Mouse (Mus musculus): Measurements from ENCODE around the gene Trib3. TPM values are rescaled to one million over a fixed set of nuclear protein-coding genes. Genes with fewer than 3 reads are reported as not detected.
A peak's percentile ranks its signal among the peaks of the same experiment; 100 is the strongest.

Trib3 gene
- polyA plus RNA-seq, 1 experiment from 2014 or later: 2.6 TPM

DNA sequence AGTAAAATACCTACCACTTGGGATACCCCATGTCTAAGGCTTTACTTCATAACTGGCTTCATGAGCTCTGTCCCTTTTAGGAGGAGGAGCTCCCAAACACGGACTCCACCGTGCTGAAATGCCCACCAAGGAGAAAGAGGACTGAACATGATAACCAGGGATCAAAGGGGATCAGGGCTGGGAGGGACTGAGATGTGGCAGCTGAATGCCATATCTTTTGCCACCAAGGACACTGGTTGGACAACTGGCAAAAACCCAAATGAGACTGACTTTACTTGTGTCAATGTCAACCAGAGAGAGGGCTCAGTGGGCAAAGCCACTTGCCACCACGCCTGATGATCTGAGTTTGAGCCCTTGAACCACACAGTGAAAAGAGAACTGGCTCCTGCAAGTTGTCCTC, 19.0 kb downstream of the Trib3 start:
- no peak overlapping the region for H3K27ac ChIP-seq
- WGBS: 93% methylated on average over 3 of the region's 3 CpGs
- no peaks in the 10 kb centered on the region; the same call in 1 of the 2 replicates for H3K4me1 ChIP-seq
- peaks cover 98% of the 10 kb centered on the region for H3K36me3 ChIP-seq
- DNase-seq (ENCODE audit: low spot score): no peak
- H3K4me3 ChIP-seq: no peak overlapping the region
- H3K27me3 ChIP-seq (ENCODE audit: low read depth, poor library complexity, severe bottlenecking): no peaks in the 10 kb centered on the region
- H3K9me3 ChIP-seq (replicated peaks): no peaks in the 10 kb centered on the region

DNA sequence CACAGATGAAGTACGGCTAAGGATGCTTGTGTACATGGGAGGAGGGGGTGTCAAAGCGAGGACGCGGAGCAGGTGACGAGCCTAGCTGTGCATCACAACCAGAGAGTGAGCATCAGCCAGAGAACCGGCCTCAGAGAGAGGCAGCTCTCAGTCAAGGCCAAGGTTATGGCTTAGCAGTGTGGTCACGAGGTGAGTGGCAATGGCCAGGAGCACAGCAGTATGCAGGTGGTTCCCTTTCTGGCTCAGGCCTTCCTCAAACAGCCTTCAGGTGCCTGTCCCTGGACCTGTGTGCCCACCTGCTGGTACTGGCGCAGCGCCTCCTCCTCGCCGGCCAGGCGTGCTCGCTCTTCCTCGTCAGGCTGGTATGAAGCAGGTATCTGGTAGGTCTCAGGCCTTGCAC, 19.9 kb downstream of the Trib3 start:
- H3K9me3 ChIP-seq (replicated peaks): no peaks in the 10 kb centered on the region
- H3K4me3 ChIP-seq: no peak overlapping the region
- H3K27me3 ChIP-seq (ENCODE audit: low read depth, poor library complexity, severe bottlenecking): no peaks in the 10 kb centered on the region
- no peaks in the 10 kb centered on the region; the same call in 1 of the 2 replicates for H3K4me1 ChIP-seq
- 96% methylated on average over 14 of the region's 14 CpGs for WGBS
- peaks cover 100% of the 10 kb centered on the region for H3K36me3 ChIP-seq
- no peak overlapping the region for H3K27ac ChIP-seq
- DNase-seq (ENCODE audit: low spot score): no peak

DNA sequence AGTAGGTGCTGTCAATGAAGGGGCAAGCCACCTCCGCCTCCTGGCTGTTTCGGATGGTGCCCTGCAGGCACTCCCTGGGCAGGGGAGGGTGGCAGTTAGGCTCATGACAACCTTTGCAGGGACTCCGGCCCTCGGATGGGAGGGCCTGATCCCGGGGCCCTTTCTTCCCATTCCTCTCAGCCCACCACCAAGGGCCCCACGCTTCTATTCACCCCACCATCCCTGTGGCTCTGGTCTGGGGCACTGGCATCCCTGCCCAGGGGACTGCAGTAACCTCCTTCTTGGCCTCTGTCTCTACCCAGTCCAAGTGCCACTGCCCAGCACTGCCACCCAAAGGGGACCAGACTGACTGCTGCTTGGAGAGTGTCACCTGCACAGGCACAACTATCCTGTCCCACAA, 21.6 kb downstream of the Trib3 start:
- WGBS: 95% methylated on average over 6 of the region's 6 CpGs
- no peaks in the 10 kb centered on the region for H3K27me3 ChIP-seq (ENCODE audit: low read depth, poor library complexity, severe bottlenecking)
- no peak overlapping the region for H3K4me3 ChIP-seq
- no peaks in the 10 kb centered on the region for H3K9me3 ChIP-seq (replicated peaks)
- DNase-seq (ENCODE audit: low spot score): no peak
- peaks cover 98% of the 10 kb centered on the region for H3K36me3 ChIP-seq
- H3K4me1 ChIP-seq: no peaks in the 10 kb centered on the region
- H3K27ac ChIP-seq: no peak overlapping the region

DNA sequence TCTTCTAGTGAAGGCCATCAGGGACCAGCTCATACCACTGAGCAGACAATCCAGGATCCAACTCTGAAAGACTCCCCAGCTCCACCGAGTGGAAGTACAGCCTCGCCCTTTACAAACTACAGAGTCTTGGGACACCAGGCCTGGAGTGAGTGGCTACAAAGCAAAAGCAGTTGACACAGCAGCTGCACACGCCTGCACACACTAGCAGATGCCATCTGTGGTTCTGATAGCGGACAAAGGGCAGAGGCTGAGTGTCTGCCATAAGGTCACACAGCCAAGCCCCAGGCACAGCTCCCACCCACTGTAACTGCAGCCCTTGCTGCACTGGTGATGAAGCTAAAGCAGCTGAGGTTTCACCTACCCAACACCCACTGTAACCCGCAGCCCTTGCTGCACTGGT, 22.3 kb downstream of the Trib3 start:
- Histone ChIP-seq H3K36me3 (peaks cover 98% of the 10 kb centered on the region), H3K4me1 (no peaks in the 10 kb centered on the region), H3K9me3 (replicated peaks) (no peaks in the 10 kb centered on the region), H3K27ac (no peak overlapping the region), H3K4me3 (no peak overlapping the region), H3K27me3 (ENCODE audit: low read depth, poor library complexity, severe bottlenecking) (no peaks in the 10 kb centered on the region)
- no peak for DNase-seq (ENCODE audit: low spot score)
- 88% methylated on average over 5 of the region's 5 CpGs for WGBS

DNA sequence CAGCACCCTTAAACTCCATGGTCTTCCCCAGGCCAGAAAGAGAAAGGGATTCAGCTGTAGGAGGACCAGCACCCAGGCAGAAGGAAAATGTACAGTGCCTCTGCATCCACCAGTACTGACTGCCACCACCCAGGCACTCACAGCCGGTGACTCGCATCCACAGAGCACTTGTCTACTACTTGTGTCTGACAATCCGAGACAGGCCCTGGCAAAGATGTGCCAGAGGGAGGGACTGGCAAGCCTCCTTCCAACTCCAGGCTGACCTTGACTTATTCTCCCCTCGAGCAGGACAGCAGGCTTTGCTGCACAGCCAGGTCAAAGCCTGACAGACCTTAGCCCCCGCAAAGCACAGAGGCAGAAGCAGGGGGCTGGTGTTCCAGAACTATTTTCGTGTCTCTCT, 26.8 kb downstream of the Trib3 start:
- Histone ChIP-seq H3K36me3 (peaks cover 97% of the 10 kb centered on the region), H3K4me1 (no peaks in the 10 kb centered on the region), H3K27me3 (ENCODE audit: low read depth, poor library complexity, severe bottlenecking) (no peaks in the 10 kb centered on the region), H3K27ac (no peak overlapping the region), H3K9me3 (replicated peaks) (no peaks in the 10 kb centered on the region), H3K4me3 (no peak overlapping the region)
- WGBS: 93% methylated on average over 6 of the region's 6 CpGs
- no peak for DNase-seq (ENCODE audit: low spot score)

DNA sequence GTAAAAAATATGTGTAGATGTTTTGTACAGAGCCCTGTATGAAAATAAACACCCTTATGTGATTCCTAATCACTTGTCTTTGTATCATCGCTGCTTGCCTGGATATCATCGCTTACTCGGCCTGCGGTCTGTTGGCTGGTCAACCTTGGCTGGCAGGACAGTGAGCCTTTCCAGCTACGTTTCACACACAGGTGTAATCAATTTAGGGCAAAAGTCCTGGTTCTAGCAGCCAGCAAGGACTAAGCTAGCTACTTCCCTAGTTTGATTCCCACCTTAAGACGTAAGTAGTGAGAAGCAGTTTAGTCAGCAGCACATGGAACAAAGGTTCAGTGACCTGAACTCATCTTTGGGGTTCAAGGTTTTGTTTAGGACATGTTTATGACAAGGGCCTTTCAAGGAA, 29.9 kb downstream of the Trib3 start:
- 88% methylated on average over 6 of the region's 6 CpGs for WGBS
- Histone ChIP-seq H3K27ac (no peak overlapping the region), H3K36me3 (peaks cover 97% of the 10 kb centered on the region), H3K9me3 (replicated peaks) (no peaks in the 10 kb centered on the region), H3K4me1 (no peaks in the 10 kb centered on the region), H3K27me3 (ENCODE audit: low read depth, poor library complexity, severe bottlenecking) (no peaks in the 10 kb centered on the region), H3K4me3 (no peak overlapping the region)
- DNase-seq (ENCODE audit: low spot score): no peak

DNA sequence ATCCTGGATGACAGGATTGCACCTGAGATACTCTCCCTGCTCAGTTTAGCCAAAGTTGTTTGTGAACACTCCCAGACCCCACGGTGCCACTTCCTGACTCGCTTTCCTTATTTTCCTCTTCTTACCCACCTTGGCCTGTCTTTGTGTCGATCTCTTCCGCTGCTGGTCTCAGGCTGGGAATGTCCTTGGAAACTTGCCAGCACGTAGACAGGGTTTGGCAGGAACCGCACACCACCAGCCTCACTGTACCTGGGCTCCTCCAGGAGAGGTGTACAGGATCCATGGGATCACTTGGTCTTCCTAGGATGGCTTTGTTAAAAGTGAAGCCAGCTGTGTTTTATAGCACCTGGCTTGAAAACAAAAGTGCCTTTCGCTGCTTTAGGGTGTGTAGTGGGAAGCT, 30.8 kb downstream of the Trib3 start:
- no peak overlapping the region for H3K4me3 ChIP-seq
- H3K9me3 ChIP-seq (replicated peaks): no peaks in the 10 kb centered on the region
- DNase-seq (ENCODE audit: low spot score): no peak
- no peaks in the 10 kb centered on the region for H3K4me1 ChIP-seq
- peaks cover 97% of the 10 kb centered on the region for H3K36me3 ChIP-seq
- no peaks in the 10 kb centered on the region for H3K27me3 ChIP-seq (ENCODE audit: low read depth, poor library complexity, severe bottlenecking)
- WGBS: 95% methylated on average over 7 of the region's 7 CpGs
- no peak overlapping the region for H3K27ac ChIP-seq

DNA sequence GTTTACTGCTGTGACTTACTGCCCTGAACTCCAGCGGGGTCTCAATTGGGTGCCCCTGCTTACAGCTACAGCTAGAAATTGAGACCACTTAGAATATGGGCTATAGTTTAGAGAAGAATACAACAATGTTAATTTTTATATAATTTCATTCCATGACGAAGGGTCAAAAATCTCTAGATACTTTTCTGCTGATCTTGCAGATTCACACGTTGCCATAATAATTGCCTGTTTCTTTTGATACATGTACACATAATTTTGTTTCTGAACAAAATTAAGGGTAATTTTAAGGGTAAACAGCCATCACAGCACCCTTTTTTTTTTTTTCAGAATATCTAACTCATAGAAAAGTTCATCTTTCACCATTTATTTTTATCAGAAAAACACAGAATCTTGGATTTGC, 36.6 kb downstream of the Trib3 start:
- H3K4me1 ChIP-seq: peaks cover 6% of the 10 kb centered on the region; the same call in 1 of the 2 replicates
- no peak overlapping the region for H3K27ac ChIP-seq
- H3K36me3 ChIP-seq: peaks cover 98% of the 10 kb centered on the region
- no peaks in the 10 kb centered on the region for H3K9me3 ChIP-seq (replicated peaks)
- no peak overlapping the region for H3K4me3 ChIP-seq
- 95% methylated on average over 3 of the region's 3 CpGs for WGBS
- no peaks in the 10 kb centered on the region for H3K27me3 ChIP-seq (ENCODE audit: low read depth, poor library complexity, severe bottlenecking)
- no peak for DNase-seq (ENCODE audit: low spot score)

DNA sequence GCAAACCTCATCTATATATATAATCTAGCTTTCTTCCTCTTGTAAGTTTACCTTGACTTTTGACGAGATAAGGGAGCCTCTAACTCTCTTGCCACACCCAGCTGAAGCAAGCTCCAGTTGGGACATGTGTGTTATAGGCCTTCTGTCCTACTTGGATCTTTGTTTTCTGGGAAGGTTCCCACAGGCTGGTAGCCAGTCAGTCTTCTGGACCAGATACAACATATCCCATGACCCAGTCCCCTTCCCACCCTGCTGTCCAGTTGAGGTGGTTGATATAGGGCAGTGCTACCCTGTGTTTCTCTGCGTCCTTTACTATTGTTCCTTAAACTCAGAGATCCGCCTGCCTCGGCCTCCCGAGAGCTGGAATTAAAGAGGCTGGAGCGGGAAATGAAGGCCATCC, 38.4 kb downstream of the Trib3 start:
- Histone ChIP-seq H3K4me1 (peaks cover 6% of the 10 kb centered on the region; the same call in 1 of the 2 replicates), H3K4me3 (no peak overlapping the region), H3K36me3 (peaks cover 88% of the 10 kb centered on the region), H3K27ac (no peak overlapping the region), H3K9me3 (replicated peaks) (no peaks in the 10 kb centered on the region), H3K27me3 (ENCODE audit: low read depth, poor library complexity, severe bottlenecking) (no peaks in the 10 kb centered on the region)
- DNase-seq (ENCODE audit: low spot score): no peak
- WGBS: 96% methylated on average over 6 of the region's 6 CpGs

DNA sequence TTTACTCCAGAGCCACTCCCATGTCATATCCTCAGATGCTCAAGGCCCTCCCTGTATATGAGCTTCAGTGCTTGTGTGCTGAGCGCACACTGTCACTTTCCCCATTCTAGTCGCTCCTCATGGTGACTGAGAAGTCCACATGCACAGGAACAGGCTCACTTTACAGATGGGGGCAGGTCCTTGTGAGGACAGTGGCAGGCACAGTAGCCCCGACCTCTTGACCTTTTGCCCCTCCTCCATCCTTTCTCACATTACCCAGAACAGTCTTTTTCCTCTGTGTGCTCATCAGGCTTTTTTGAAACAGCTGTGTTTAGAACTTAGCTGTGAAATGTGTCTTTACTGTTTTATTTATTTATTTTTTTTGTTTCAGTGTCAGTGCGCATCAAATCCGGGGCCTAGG, 40.1 kb downstream of the Trib3 start:
- Histone ChIP-seq H3K4me1 (peaks cover 6% of the 10 kb centered on the region; the same call in 1 of the 2 replicates), H3K9me3 (replicated peaks) (no peaks in the 10 kb centered on the region), H3K36me3 (peaks cover 73% of the 10 kb centered on the region), H3K4me3 (no peak overlapping the region), H3K27me3 (ENCODE audit: low read depth, poor library complexity, severe bottlenecking) (no peaks in the 10 kb centered on the region), H3K27ac (no peak overlapping the region)
- 49% methylated on average over 5 of the region's 5 CpGs for WGBS
- DNase-seq (ENCODE audit: low spot score): no peak

DNA sequence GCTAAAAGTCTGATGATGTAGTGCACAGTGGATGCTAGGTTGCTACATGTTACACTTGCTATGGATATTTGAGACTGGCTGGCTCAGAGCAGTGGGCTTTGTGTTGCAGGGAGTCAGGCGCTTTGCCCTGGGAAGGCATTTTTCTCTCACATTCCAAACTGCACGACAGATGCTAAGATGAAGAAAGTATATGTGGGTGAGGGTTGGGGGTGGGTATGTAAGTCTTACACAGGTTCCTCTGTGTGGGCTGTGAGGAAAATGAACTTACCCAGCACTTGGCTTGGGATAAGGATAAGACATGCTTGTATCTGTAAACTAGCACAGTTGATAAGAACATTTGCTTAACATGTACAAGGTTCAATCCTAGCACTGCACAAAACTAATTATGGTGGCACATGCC, 41.0 kb downstream of the Trib3 start:
- Histone ChIP-seq H3K9me3 (replicated peaks) (no peaks in the 10 kb centered on the region), H3K27me3 (ENCODE audit: low read depth, poor library complexity, severe bottlenecking) (no peaks in the 10 kb centered on the region), H3K4me1 (peaks cover 6% of the 10 kb centered on the region; the same call in 1 of the 2 replicates), H3K36me3 (peaks cover 66% of the 10 kb centered on the region), H3K27ac (no peak overlapping the region), H3K4me3 (no peak overlapping the region)
- 86% methylated on average over 2 of the region's 2 CpGs for WGBS
- no peak for DNase-seq (ENCODE audit: low spot score)

DNA sequence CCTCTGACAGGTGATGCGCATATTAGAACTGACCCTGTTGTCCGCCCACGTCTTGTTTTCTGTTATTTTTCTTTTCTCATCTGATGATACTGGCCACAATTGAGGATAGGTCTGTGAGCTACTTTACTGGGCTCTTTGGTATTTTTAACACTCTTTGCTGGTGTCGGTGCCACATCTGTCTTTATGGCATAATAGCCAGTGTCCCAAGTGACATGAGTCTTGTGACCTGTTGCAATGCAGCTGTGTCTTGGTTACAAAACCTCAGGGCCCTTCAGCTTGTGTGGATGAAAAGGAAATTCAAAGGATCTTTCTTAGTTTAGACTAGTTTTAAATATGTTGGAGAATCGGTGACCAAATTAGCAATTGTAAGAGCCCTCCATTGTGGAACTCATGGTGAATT, 49.3 kb downstream of the Trib3 start:
- Histone ChIP-seq H3K36me3 (peaks cover 6% of the 10 kb centered on the region; the same call in 1 of the 2 replicates), H3K4me3 (peak overlapping the region; percentile 97), H3K27me3 (ENCODE audit: low read depth, poor library complexity, severe bottlenecking) (no peaks in the 10 kb centered on the region), H3K9me3 (replicated peaks) (no peaks in the 10 kb centered on the region), H3K4me1 (peaks cover 21% of the 10 kb centered on the region), H3K27ac (0 out of 2 replicates have a peak overlapping the region, but pooled peaks have one; percentile 94)
- WGBS: 47% methylated on average over 5 of the region's 5 CpGs
- no peak for DNase-seq (ENCODE audit: low spot score)

DNA sequence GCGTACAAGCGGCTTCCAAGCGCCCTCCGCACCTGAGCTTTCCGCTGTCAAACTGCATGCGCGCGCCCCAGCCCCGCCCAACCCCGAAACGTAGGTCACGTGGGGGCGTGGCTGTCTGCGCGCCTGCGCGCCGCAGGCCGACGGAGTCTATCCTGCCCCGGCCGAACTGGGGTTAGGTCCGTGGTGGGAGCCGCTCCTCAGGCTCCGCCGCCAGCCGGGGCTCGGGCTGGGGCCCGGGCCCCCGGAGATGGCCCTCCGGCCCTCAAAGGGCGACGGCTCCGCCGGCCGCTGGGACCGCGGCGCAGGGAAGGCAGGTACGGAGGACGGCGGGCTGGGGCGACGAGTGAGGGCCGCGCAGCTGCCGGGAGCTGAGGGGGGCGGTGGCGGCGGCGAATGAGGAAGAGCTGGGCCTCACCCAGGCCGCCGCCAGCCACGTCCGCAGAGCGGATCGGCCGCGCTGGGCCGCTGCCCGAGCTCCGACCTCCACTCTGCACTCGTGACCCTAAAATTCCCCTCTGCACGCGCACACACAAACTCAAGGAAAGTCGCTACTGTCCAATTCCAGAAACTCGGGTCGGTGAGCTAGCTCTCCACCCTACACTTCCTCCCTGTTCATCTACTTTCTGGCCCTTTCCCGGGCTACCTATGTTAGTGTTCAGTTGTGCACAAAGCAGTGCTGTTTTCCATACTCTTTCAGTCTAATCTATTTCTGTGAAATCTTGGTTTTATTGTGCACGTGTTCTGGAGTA, 49.9 kb downstream of the Trib3 start, which contains the start of gene Tbc1d20:
Gene Tbc1d20 (plus strand): TSS at position 102 of the 749 bp plus-strand sequence.
- Histone ChIP-seq H3K27ac (peak within 1 kb of the TSS; percentile 94), H3K9me3 (replicated peaks) (no peaks in the 10 kb centered on the region), H3K4me1 (peaks cover 21% of the 10 kb centered on the region), H3K4me3 (peak within 1 kb of the TSS; percentile 97), H3K27me3 (ENCODE audit: low read depth, poor library complexity, severe bottlenecking) (no peaks in the 10 kb centered on the region), H3K36me3 (peaks cover 6% of the 10 kb centered on the region; the same call in 1 of the 2 replicates)
- WGBS: under 1% methylated on average over 70 of the region's 70 CpGs
- peak; percentile 92 for DNase-seq (ENCODE audit: low spot score)
